Mouse (Mus musculus) midbrain, embryonic 11.5 days (tissue): ENCODE measurements at regions not wholly inside any gene's neighbourhood (a gene's known extent, or its start where the extent isn't known, plus 50 kb on each side); places are given as distances from the start of the nearest gene placed in this dataset.

ENCODE experiments used
- ATAC-seq: fragments of 200-750 bp; cut with Nextera tagmentation; 2 replicates; pipeline ENCODE4 v1.8.0; 2017; ENCODE audit warnings: moderate TSS enrichment, moderate library complexity; ENCODE audit not compliant: low FRiP score
- DNase-seq: peaks from one replicate; pipeline ENCODE4 v3.0.0; 2015; ENCODE audit warnings: low spot score; ENCODE audit errors: missing footprints
- H3K27ac ChIP-seq: fragments of 300-500 bp; sonication (generic); 2 replicates; pipeline ENCODE4 v1.5.1; 2014; ENCODE audit warnings: low read depth, low read length
- H3K27me3 ChIP-seq: fragments of 300-500 bp; sonication (generic); 2 replicates; pipeline ENCODE4 v1.6.1; 2014; ENCODE audit warnings: mild to moderate bottlenecking, low read length, moderate library complexity, mixed read lengths; ENCODE audit not compliant: control insufficient read depth, insufficient read depth
- H3K36me3 ChIP-seq: fragments of 300-500 bp; sonication (generic); 2 replicates; pipeline ENCODE4 v1.6.1; 2014; ENCODE audit warnings: mild to moderate bottlenecking, low read length, moderate library complexity, mixed read lengths; ENCODE audit not compliant: control insufficient read depth, insufficient read depth
- H3K4me1 ChIP-seq: fragments of 300-500 bp; sonication (generic); 2 replicates; pipeline ENCODE4 v1.6.1; 2014; ENCODE audit warnings: low read length; ENCODE audit not compliant: control insufficient read depth, insufficient read depth
- H3K4me2 ChIP-seq: fragments of 300-500 bp; sonication (generic); 2 replicates; pipeline ENCODE4 v1.6.1; 2014; ENCODE audit warnings: mild to moderate bottlenecking, moderate library complexity
- H3K4me3 ChIP-seq: fragments of 300-500 bp; sonication (generic); 2 replicates; pipeline ENCODE4 v1.5.1; 2014; ENCODE audit warnings: low read depth, low read length
- H3K9ac ChIP-seq: fragments of 300-500 bp; sonication (generic); 2 replicates; pipeline ENCODE4 v1.6.1; 2014; ENCODE audit warnings: low read length
- H3K9me3 ChIP-seq: fragments of 300-500 bp; sonication (generic); 2 replicates; pipeline ENCODE4 v1.6.1; 2016; ENCODE audit warnings: low read length; ENCODE audit not compliant: control insufficient read depth
- WGBS: fragments of 180-500 bp; shearing (Covaris S2); extraction: QIAGEN DNeasy Blood & Tissue Kit; methylation state at CpG from one replicate; pipeline ENCODE4 v1.1.7; 2014; 5-methylcytosine and 5-hydroxymethylcytosine counted together

DNA sequence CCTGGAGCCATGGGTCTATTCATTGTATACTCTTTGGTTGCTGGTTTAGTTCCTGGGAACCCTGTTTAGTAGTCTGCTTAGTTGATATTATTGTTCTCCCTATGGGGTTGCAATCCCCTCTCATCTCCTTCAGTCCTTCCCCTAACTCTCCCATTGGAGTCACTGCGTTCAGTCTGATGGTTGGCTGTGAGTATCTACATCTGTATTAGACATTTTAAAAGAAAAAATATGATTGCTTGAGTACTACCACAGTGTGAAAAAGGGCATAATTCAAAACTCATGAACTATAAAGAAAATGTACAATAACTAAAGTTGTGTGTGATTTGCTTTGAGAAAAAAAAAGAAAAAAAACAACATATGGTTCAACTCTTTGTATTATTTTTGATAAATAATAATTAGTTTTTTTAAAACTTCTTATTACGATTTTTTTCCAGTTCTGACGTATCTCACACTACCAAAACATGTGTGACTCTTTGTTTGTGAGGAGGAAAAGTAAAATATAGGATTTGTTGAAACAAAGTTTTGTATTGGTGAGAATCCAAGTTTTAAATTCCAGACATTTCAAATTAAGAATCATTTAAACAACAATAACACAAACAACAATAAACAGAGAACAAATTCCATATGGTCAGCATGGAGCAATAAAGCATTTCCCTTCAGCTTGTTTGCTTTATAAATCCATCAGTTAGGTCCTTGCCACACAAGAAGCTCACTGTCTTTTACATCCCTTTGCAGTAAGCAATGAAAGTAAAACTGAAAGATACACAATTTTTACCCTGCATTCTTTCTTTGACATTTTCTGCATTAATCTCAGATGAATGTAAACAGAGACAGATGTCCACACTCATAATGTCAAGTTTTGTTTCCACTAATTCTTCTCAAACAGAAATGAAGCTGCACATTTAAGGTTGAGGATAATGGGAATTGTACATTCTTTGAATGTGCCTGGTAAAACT is 583.5 kb downstream of the Slitrk6 start:
- DNase-seq: no peak
- Histone ChIP-seq H3K27me3 (no peaks in the 10 kb centered on the region), H3K4me1 (no peaks in the 10 kb centered on the region), H3K27ac (no peak overlapping the region), H3K4me2 (no peak overlapping the region), H3K9me3 (no peaks in the 10 kb centered on the region), H3K9ac (no peak overlapping the region), H3K36me3 (no peaks in the 10 kb centered on the region), H3K4me3 (no peak overlapping the region)
- no peak for ATAC-seq
- 74% methylated on average over 3 of the region's 3 CpGs for WGBS

DNA sequence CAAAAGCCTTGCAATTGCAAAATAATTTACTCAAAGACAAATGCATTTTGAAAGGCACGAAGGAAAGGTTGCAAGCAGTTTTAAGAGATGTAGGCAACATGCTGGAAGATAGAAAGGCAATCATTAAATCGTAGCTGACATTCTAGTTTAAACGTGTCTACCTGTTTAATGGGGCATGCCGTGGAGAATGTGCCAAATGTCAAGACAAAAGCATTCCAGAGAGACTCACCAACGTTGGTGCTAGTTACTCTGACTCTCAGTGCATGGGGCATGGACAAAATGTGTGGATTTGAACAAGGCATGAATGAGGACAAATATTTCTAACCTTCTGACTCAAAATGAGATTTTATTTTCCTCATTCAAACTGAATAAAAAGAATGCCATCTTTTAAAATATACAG is 586.3 kb downstream of the Slitrk6 start:
- ATAC-seq (no peak), DNase-seq (no peak)
- Histone ChIP-seq H3K36me3 (no peaks in the 10 kb centered on the region), H3K4me3 (no peak overlapping the region), H3K4me2 (no peak overlapping the region), H3K9me3 (no peaks in the 10 kb centered on the region), H3K27me3 (no peaks in the 10 kb centered on the region), H3K4me1 (no peaks in the 10 kb centered on the region), H3K27ac (no peak overlapping the region), H3K9ac (no peak overlapping the region)
- 44% methylated on average over 5 of the region's 5 CpGs for WGBS

DNA sequence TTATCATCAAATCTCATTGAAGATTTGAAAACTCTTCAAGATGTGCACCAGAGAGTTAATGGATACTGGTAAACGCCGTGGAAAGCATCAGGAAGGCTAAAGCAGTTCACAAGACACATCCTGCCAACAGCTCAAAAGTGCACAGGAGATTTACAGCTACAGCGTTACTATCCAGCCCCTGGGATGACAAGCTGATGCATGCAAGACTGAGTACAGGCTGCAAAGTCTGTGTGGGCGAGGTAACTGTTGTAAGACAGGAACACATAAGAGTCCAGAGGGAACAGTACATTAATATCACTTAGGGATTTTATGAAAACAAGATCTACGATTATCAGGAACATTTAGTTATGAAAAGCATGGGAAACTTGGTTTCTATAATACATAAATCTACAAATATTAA is 626.7 kb downstream of the Slitrk6 start:
- Histone ChIP-seq H3K4me3 (no peak overlapping the region), H3K9ac (no peak overlapping the region), H3K36me3 (no peaks in the 10 kb centered on the region), H3K27ac (no peak overlapping the region), H3K9me3 (no peaks in the 10 kb centered on the region), H3K4me1 (no peaks in the 10 kb centered on the region), H3K4me2 (no peak overlapping the region), H3K27me3 (no peaks in the 10 kb centered on the region)
- no peak for ATAC-seq
- WGBS: 83% methylated on average over 5 of the region's 5 CpGs
- no peak for DNase-seq

DNA sequence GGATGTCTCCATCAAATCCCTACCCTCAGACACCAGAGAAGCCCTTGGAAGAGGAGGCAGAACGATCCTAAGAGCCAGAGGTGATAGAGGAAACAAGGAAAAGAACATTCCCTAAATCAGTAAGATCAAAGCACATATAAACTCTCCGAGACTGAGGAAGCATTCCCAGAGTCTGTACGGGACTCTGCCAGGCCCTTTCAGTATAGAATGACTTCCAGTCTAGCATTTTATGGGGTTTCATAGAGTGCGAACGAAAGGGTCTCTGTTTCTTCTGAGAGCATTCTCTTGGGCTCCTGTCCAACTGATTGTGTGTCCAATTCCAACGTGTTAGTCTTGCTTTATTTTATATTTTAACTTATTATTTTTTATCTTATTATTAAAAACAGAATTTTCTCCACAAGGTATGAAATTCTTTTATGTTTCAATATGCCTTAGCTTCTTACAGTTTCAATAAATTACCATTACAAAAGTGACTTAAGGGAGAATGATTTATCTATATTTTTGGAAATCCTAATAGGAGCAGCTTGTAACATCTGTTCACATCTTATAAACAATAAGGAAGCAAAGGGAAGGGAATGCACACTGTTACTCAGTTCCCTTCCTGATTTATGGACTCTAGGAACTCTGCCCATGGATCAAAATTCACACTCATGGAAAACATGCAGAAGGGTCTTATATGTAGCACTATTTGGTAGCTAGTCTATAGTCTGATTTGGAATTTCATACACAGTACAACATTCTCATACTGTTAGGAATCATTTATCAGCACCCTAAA is 628.8 kb downstream of the Slitrk6 start:
- H3K4me2 ChIP-seq: no peak overlapping the region
- DNase-seq: peak; percentile 19
- H3K36me3 ChIP-seq: no peaks in the 10 kb centered on the region
- H3K9me3 ChIP-seq: no peaks in the 10 kb centered on the region
- H3K27me3 ChIP-seq: no peaks in the 10 kb centered on the region
- no peaks in the 10 kb centered on the region for H3K4me1 ChIP-seq
- H3K27ac ChIP-seq: no peak overlapping the region
- WGBS: 77% methylated on average over 6 of the region's 6 CpGs
- no peak overlapping the region for H3K9ac ChIP-seq
- H3K4me3 ChIP-seq: no peak overlapping the region
- ATAC-seq: no peak

DNA sequence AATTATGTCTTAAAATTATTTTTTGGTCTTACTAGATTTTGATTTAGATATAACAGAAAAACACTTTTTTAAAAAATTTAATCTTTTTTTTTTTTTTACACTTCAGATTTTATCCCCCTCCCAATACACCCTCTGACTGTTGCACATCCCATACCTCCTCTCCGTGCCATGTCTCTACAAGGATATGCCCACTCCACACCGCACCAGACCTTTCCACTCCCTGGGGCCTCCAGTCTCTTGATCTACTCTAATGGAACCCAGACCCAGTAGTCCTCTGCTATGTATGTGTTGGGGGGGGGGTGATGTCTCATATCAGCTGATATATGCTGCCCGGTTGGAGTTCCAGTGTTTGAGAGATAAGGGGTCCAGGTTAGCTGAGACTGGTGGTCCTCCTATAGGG is 632.2 kb downstream of the Slitrk6 start:
- no peaks in the 10 kb centered on the region for H3K27me3 ChIP-seq
- no peak overlapping the region for H3K9ac ChIP-seq
- H3K4me3 ChIP-seq: no peak overlapping the region
- ATAC-seq (no peak), DNase-seq (no peak)
- no peaks in the 10 kb centered on the region for H3K4me1 ChIP-seq
- no peak overlapping the region for H3K27ac ChIP-seq
- H3K4me2 ChIP-seq: no peak overlapping the region
- WGBS: 87% methylated on average over 3 of the region's 3 CpGs
- no peaks in the 10 kb centered on the region for H3K9me3 ChIP-seq
- no peaks in the 10 kb centered on the region for H3K36me3 ChIP-seq

DNA sequence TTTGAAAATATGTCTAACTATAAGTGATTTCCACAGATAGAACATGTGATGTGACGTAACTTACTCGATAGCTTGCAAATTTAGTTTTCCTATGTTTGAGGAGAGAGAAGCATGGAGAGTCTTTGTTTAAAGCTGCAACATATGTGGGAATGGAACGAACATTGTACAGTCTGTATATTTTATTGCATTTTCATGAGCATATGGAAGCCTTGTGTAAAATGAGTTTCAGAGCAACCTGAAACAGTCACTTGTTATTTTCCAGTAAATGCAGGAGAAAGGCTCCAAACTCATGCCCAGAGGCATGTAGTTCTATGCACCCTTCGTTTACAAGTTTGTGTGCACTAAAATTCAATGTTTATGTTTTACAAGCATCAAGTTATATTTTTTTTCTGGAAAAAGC is 639.4 kb downstream of the Slitrk6 start:
- no peak for ATAC-seq
- 93% methylated on average over 4 of the region's 4 CpGs for WGBS
- no peak overlapping the region for H3K9ac ChIP-seq
- no peak for DNase-seq
- no peaks in the 10 kb centered on the region for H3K4me1 ChIP-seq
- no peak overlapping the region for H3K4me2 ChIP-seq
- H3K4me3 ChIP-seq: no peak overlapping the region
- no peak overlapping the region for H3K27ac ChIP-seq
- no peaks in the 10 kb centered on the region for H3K27me3 ChIP-seq
- no peaks in the 10 kb centered on the region for H3K9me3 ChIP-seq
- H3K36me3 ChIP-seq: no peaks in the 10 kb centered on the region

DNA sequence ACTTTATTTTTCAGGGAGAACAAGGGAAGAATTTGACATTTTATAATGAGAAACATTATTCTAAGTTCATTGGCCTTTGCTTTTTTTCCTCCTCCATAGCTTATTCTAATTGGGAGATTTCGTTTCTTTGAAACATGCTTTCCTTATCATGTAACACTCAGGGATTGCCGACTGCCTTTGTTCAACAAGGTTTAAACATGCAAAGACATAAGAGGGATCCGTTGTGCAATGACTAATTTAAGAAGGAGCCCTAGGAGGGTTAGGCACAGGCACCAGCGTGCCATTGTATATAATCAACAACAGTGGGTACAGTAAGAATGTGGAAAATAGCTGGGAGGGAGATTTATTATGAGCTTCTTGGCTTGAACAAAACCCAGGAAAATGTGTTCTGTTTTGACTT is 654.1 kb downstream of the Slitrk6 start:
- H3K27me3 ChIP-seq: no peaks in the 10 kb centered on the region
- WGBS: 82% methylated on average over 4 of the region's 4 CpGs
- no peak overlapping the region for H3K4me2 ChIP-seq
- H3K27ac ChIP-seq: no peak overlapping the region
- ATAC-seq (no peak), DNase-seq (no peak)
- H3K4me1 ChIP-seq: no peaks in the 10 kb centered on the region
- H3K4me3 ChIP-seq: no peak overlapping the region
- no peak overlapping the region for H3K9ac ChIP-seq
- H3K36me3 ChIP-seq: no peaks in the 10 kb centered on the region
- no peaks in the 10 kb centered on the region for H3K9me3 ChIP-seq

DNA sequence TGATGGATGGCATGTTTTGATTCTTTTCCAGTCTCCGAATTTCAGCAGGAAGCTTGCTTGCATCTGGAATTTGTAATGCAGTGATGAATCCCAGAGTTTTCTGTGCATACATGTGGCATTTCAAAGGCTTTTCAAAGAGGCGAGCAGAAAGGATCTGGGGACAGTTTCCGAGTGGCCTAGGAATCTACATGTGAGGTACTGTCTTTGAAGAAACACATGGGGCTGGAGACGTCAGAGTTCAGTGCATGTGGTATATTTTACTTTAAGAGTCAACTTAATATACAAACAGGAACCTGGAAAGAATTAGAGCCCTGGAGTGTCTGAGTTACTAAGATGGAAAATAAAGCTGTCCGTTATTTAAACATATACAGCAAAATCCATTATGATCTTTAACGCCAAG is 676.6 kb downstream of the Slitrk6 start:
- Histone ChIP-seq H3K4me1 (no peaks in the 10 kb centered on the region), H3K9ac (no peak overlapping the region), H3K36me3 (no peaks in the 10 kb centered on the region), H3K9me3 (no peaks in the 10 kb centered on the region), H3K27me3 (no peaks in the 10 kb centered on the region), H3K4me3 (no peak overlapping the region), H3K4me2 (no peak overlapping the region), H3K27ac (no peak overlapping the region)
- no peak for DNase-seq
- WGBS: 81% methylated on average over 6 of the region's 6 CpGs
- ATAC-seq: no peak

DNA sequence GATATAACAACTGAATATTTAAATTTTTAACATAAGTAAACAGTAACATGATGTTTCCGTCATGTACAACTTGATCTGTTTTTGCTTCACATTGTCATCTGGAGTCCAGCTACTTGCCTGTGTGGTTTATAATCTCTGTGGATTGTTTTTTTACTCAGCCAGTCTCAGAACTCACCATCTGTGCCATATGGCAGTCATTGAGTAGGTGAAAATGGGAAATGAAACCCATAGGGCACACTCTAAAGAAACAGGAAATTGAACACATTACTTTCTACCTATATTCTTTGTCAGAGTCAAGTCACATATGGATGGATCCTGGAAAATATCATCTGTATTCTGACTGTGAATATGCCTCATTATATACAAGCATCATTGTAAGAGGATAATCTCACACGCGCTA is 707.2 kb downstream of the Slitrk6 start:
- H3K36me3 ChIP-seq: no peaks in the 10 kb centered on the region
- DNase-seq: no peak
- no peak for ATAC-seq

More for the DNA sequence above, 707.2 kb downstream of the Slitrk6 start:
- WGBS: 91% methylated on average over 3 of the region's 3 CpGs
- H3K4me3 ChIP-seq: no peak overlapping the region
- H3K4me1 ChIP-seq: no peaks in the 10 kb centered on the region
- H3K27me3 ChIP-seq: no peaks in the 10 kb centered on the region
- no peaks in the 10 kb centered on the region for H3K9me3 ChIP-seq
- no peak overlapping the region for H3K4me2 ChIP-seq
- H3K9ac ChIP-seq: no peak overlapping the region
- no peak overlapping the region for H3K27ac ChIP-seq
